ENCODE assay signal across 9 mouse cellular contexts in genomic region chr12:40243821-40244221, GRCm38 (mm10). TPM values are rescaled to one million over a fixed set of nuclear protein-coding genes. Genes with fewer than 3 reads are reported as not detected.
A peak's percentile ranks its signal among the peaks of the same experiment; 100 is the strongest.
DNase-seq lines count a peak whose midpoint lies in the region; ATAC-seq and TF ChIP-seq lines count a peak whose summit lies in the region.
"Had no signal": no experiment of that assay in that cellular context is flagged by ENCODE, and none has a peak within 500 bp of the region (broad histone marks: within the 10 kb centered on the region; RNA-seq: fewer than 3 reads in every experiment).

No protein-coding gene starts in this region.

- TF ChIP-seq CTCF in intestine, postnatal 0 days (IDR thresholded peaks at IDR 0.05; ENCODE audit: low read depth) = no peak
- TF ChIP-seq CTCF in midbrain, postnatal 0 days (IDR thresholded peaks at IDR 0.05) = no peak

- no peaks in the 10 kb centered on the region for H3K9me3 ChIP-seq in intestine, postnatal 0 days (ENCODE audit: control insufficient read depth)
- no peaks in the 10 kb centered on the region for H3K9me3 ChIP-seq in midbrain, postnatal 0 days (ENCODE audit: low read length)

- no peak overlapping the region for H3K9ac ChIP-seq in intestine, postnatal 0 days (ENCODE audit: low read depth, low read length)
- H3K9ac ChIP-seq in midbrain, postnatal 0 days (replicated peaks; ENCODE audit: low read length, poor library complexity, severe bottlenecking) = no peak overlapping the region

- DNase-seq in right cerebral cortex, postnatal 10 days (ENCODE audit: low spot score in 2 of 2) = peak; percentile 37 to 62
- no peak for DNase-seq in right cerebral cortex, adult 2 months (ENCODE audit: low spot score in 2 of 2)
- peak; percentile 16 for DNase-seq in cerebellum, adult 9-11 months
- peak; percentile 51 for DNase-seq in heart, adult 8-10 months (ENCODE audit: low spot score)
- DNase-seq in midbrain, postnatal 0 days (ENCODE audit: low spot score) = peak; percentile 42
- no peak for DNase-seq in spleen, adult 18-20 months

- H3K4me1 ChIP-seq in intestine, postnatal 0 days (replicated peaks; ENCODE audit: control insufficient read depth, insufficient read depth, low read length) = peaks cover 9% of the 10 kb centered on the region
- H3K4me1 ChIP-seq in midbrain, postnatal 0 days (ENCODE audit: insufficient read depth, low read length) = no peaks in the 10 kb centered on the region

- no peaks in the 10 kb centered on the region for H3K36me3 ChIP-seq in intestine, postnatal 0 days (ENCODE audit: control insufficient read depth, insufficient read depth)
- H3K36me3 ChIP-seq in midbrain, postnatal 0 days (ENCODE audit: insufficient read depth, low read length) = no peaks in the 10 kb centered on the region

- ATAC-seq in intestine, postnatal 0 days = peak; percentile 25; the same call in 1 of the 2 replicates
- no peak for ATAC-seq in midbrain, postnatal 0 days (ENCODE audit: low FRiP score)
- no peak for ATAC-seq in erythroid progenitor cell, adult 5-6 weeks (replicated peaks; ENCODE audit: low FRiP score, poor library complexity, severe bottlenecking)

- peak overlapping the region; percentile 24; the same call in 1 of the 2 replicates for H3K4me2 ChIP-seq in intestine, postnatal 0 days (replicated peaks; ENCODE audit: low read depth)
- no peak overlapping the region for H3K4me2 ChIP-seq in midbrain, postnatal 0 days (ENCODE audit: low read depth, low read length, poor library complexity, severe bottlenecking)

- WGBS in intestine, postnatal 0 days = 31% methylated on average over 11 of the region's 11 CpGs
- 44% methylated on average over 11 of the region's 11 CpGs for WGBS in midbrain, postnatal 0 days

- H3K27ac ChIP-seq in intestine, postnatal 0 days (ENCODE audit: low read depth, low read length) = no peak overlapping the region
- H3K27ac ChIP-seq in midbrain, postnatal 0 days (ENCODE audit: low read depth, low read length) = no peak overlapping the region
- H3K27ac ChIP-seq: macrophage had no signal

- no peaks in the 10 kb centered on the region for H3K27me3 ChIP-seq in intestine, postnatal 0 days (replicated peaks; ENCODE audit: control insufficient read depth, insufficient read depth, low read length)
- no peaks in the 10 kb centered on the region for H3K27me3 ChIP-seq in midbrain, postnatal 0 days (ENCODE audit: insufficient read depth, low read length)

- no peak overlapping the region for H3K4me3 ChIP-seq in intestine, postnatal 0 days (ENCODE audit: low read depth, low read length)
- H3K4me3 ChIP-seq in midbrain, postnatal 0 days (ENCODE audit: low read depth, low read length) = no peak overlapping the region

RNA-seq across cellular contexts. Expression of gene Ifrd1, which starts 4.5 kb away (rescaled TPM):
- total RNA-seq in heart, adult 8-10 months (2022) = 10 to 100 TPM; 69.0 to 89.2 (median 83.0) TPM
- 98.3 and 113 TPM in 2 replicates for polyA plus RNA-seq in intestine, postnatal 0 days (2015; fragmentation: Nextera tagmentation; extraction: Ambion mirVana)
- 54.0 and 89.3 TPM in 2 replicates for total RNA-seq in midbrain, postnatal 0 days (2014; rRNA removed)
- 124 and 133 TPM in 2 replicates for polyA plus RNA-seq in midbrain, postnatal 0 days (2015; fragmentation: Nextera tagmentation; extraction: Ambion mirVana)
- 55.5 and 158 TPM in 2 replicates for total RNA-seq in erythroid progenitor cell, adult 5-6 weeks (2015; ENCODE audit: low replicate concordance)
- total RNA-seq in erythroid progenitor cell, adult 5-6 weeks (2017; ENCODE audit: low replicate concordance) = 32.8 and 46.0 TPM in 2 replicates

RNA-seq across cellular contexts. Expression of gene Lsmem1, which starts 44.5 kb away (rescaled TPM):
- 10 to 100 TPM; 54.6 to 69.7 (median 59.4) TPM for total RNA-seq in heart, adult 8-10 months (2022)
- not detected in 2 replicates for polyA plus RNA-seq in intestine, postnatal 0 days (2015; fragmentation: Nextera tagmentation; extraction: Ambion mirVana)
- 0.19 TPM in 1 of 2 replicates, not detected in the other for total RNA-seq in midbrain, postnatal 0 days (2014; rRNA removed)
- polyA plus RNA-seq in midbrain, postnatal 0 days (2015; fragmentation: Nextera tagmentation; extraction: Ambion mirVana) = not detected in 2 replicates
- total RNA-seq in erythroid progenitor cell, adult 5-6 weeks (2015; ENCODE audit: low replicate concordance) = not detected in 2 replicates
- not detected in 2 replicates for total RNA-seq in erythroid progenitor cell, adult 5-6 weeks (2017; ENCODE audit: low replicate concordance)
- polyA plus RNA-seq: macrophage had no signal

Comparison
In these comparisons a context has a peak if more than half of its experiments do, and no peak if none do; other contexts are left out.
1. DNase-seq: peak in right cerebral cortex, postnatal 10 days (2 of 2), cerebellum, adult 9-11 months (single experiment), heart, adult 8-10 months (single experiment) and midbrain, postnatal 0 days (single experiment); none in right cerebral cortex, adult 2 months (0 of 2) and spleen, adult 18-20 months (0 of 2).
2. RNA of gene Lsmem1, which starts 44.5 kb away (total RNA-seq): 54.6 to 69.7 TPM in heart, adult 8-10 months; 0.19 TPM in midbrain, postnatal 0 days and not detected in erythroid progenitor cell, adult 5-6 weeks; every median in the first group is over 10 times any median in the second.